ENCODE assay signal across 8 mouse cellular contexts in genomic region chr10:80156002-80156751, GRCm38 (mm10). TPM values are rescaled to one million over a fixed set of nuclear protein-coding genes. Genes with fewer than 3 reads are reported as not detected.
A peak's percentile ranks its signal among the peaks of the same experiment; 100 is the strongest.
DNase-seq lines count a peak whose midpoint lies in the region; ATAC-seq and TF ChIP-seq lines count a peak whose summit lies in the region.

No protein-coding gene starts in this region.

- H3K9ac ChIP-seq in heart, embryonic 15.5 days, result no peak overlapping the region
- H3K9ac ChIP-seq in forebrain, embryonic 16.5 days (replicated peaks; ENCODE audit: low read depth, low read length), result no peak overlapping the region

- H3K4me2 ChIP-seq in heart, embryonic 15.5 days, result peak overlapping the region; percentile 9; the same call in 1 of the 2 replicates
- H3K4me2 ChIP-seq in forebrain, embryonic 16.5 days (ENCODE audit: low read length), result no peak overlapping the region

- ATAC-seq in heart, embryonic 15.5 days (replicated peaks; ENCODE audit: insufficient number of reproducible peaks, insufficient read depth, low FRiP score, low read depth), result no peak
- ATAC-seq in G1E (ENCODE audit: extremely low read depth, insufficient number of reproducible peaks, low FRiP score, poor library complexity, severe bottlenecking), result no peak
- ATAC-seq in forebrain, embryonic 16.5 days, result no peak
- no peak for ATAC-seq in megakaryocyte progenitor cell, adult 5-6 weeks (replicated peaks; ENCODE audit: poor library complexity)

- WGBS in heart, embryonic 15.5 days, result 77% methylated on average over 29 of the region's 29 CpGs
- WGBS in forebrain, embryonic 16.5 days, result 85% methylated on average over 29 of the region's 29 CpGs
- 91% methylated on average over 29 of the region's 29 CpGs for WGBS in midbrain, embryonic 10.5 days
- WGBS in cerebellum, adult 2 months, result 63% methylated on average over 29 of the region's 29 CpGs

- H3K4me3 ChIP-seq in heart, embryonic 15.5 days, result no peak overlapping the region
- peak overlapping the region; percentile 44; the same call in 1 of the 2 replicates for H3K4me3 ChIP-seq in G1E (ENCODE audit: low read depth, low read length)
- no peak overlapping the region for H3K4me3 ChIP-seq in forebrain, embryonic 16.5 days (replicated peaks; ENCODE audit: low read length)
- H3K4me3 ChIP-seq in midbrain, embryonic 10.5 days, result peak overlapping the region; percentile 27; the same call in 1 of the 2 replicates
- no peak overlapping the region for H3K4me3 ChIP-seq in cerebellum, adult 2 months (replicated peaks; ENCODE audit: insufficient read depth, low read depth, low read length)

- H3K27ac ChIP-seq in heart, embryonic 15.5 days, result peak overlapping the region; percentile 98
- peak overlapping the region; percentile 88 for H3K27ac ChIP-seq in forebrain, embryonic 16.5 days (ENCODE audit: low read length)
- H3K27ac ChIP-seq in midbrain, embryonic 10.5 days (replicated peaks), result peak overlapping the region; percentile 19
- no peak overlapping the region for H3K27ac ChIP-seq in cerebellum, adult 2 months (ENCODE audit: insufficient read depth, low read length)

- no peak for DNase-seq in heart, adult 18-20 months
- DNase-seq in G1E (ENCODE audit: low spot score), result no peak
- no peak for DNase-seq in midbrain, embryonic 10.5 days (ENCODE audit: low spot score)
- no peak for DNase-seq in cerebellum, adult 2 months
- DNase-seq in gastrocnemius, postnatal 4 days (ENCODE audit: low spot score in 2 of 2), result no peak

- H3K9me3 ChIP-seq in heart, embryonic 15.5 days (replicated peaks), result no peaks in the 10 kb centered on the region
- no peaks in the 10 kb centered on the region for H3K9me3 ChIP-seq in G1E (replicated peaks)
- no peaks in the 10 kb centered on the region for H3K9me3 ChIP-seq in forebrain, embryonic 16.5 days (ENCODE audit: control insufficient read depth, low read length)
- H3K9me3 ChIP-seq in midbrain, embryonic 10.5 days (replicated peaks), result no peaks in the 10 kb centered on the region

- TF ChIP-seq CTCF in G1E (IDR thresholded peaks at IDR 0.05; ENCODE audit: low read depth, low read length), result no peak
- no peak for TF ChIP-seq CTCF in cerebellum, adult 2 months (IDR thresholded peaks at IDR 0.05; ENCODE audit: borderline replicate concordance, insufficient read depth, low read depth, low read length)

- peaks cover 53% of the 10 kb centered on the region for H3K36me3 ChIP-seq in heart, embryonic 15.5 days
- peaks cover 71% of the 10 kb centered on the region for H3K36me3 ChIP-seq in G1E (replicated peaks)
- peaks cover 37% of the 10 kb centered on the region for H3K36me3 ChIP-seq in forebrain, embryonic 16.5 days (ENCODE audit: control insufficient read depth, insufficient read depth)
- peaks cover 66% of the 10 kb centered on the region for H3K36me3 ChIP-seq in midbrain, embryonic 10.5 days

- no peak for TF ChIP-seq POLR2A in cerebellum, adult 2 months (IDR thresholded peaks at IDR 0.05; ENCODE audit: borderline replicate concordance, insufficient read depth, low read length)

- peaks cover 94% of the 10 kb centered on the region for H3K4me1 ChIP-seq in heart, embryonic 15.5 days (replicated peaks)
- peaks cover 96% of the 10 kb centered on the region for H3K4me1 ChIP-seq in G1E (ENCODE audit: insufficient read depth, low read depth, low read length)
- H3K4me1 ChIP-seq in forebrain, embryonic 16.5 days (replicated peaks; ENCODE audit: control insufficient read depth, insufficient read depth, low read length), result peaks cover 68% of the 10 kb centered on the region
- peaks cover 100% of the 10 kb centered on the region for H3K4me1 ChIP-seq in midbrain, embryonic 10.5 days
- peaks cover 33% of the 10 kb centered on the region for H3K4me1 ChIP-seq in cerebellum, adult 2 months (ENCODE audit: control insufficient read depth, insufficient read depth, low read length)

- H3K27me3 ChIP-seq in heart, embryonic 15.5 days, result no peaks in the 10 kb centered on the region
- H3K27me3 ChIP-seq in G1E (ENCODE audit: insufficient read depth, low read length), result no peaks in the 10 kb centered on the region
- H3K27me3 ChIP-seq in forebrain, embryonic 16.5 days (replicated peaks; ENCODE audit: control insufficient read depth, insufficient read depth, low read length), result no peaks in the 10 kb centered on the region
- no peaks in the 10 kb centered on the region for H3K27me3 ChIP-seq in midbrain, embryonic 10.5 days (ENCODE audit: low read depth, poor library complexity, severe bottlenecking)
- H3K27me3 ChIP-seq in cerebellum, adult 2 months (ENCODE audit: control insufficient read depth, insufficient read depth, low read length), result no peaks in the 10 kb centered on the region

RNA-seq across cellular contexts. Expression of gene Midn, which starts 8.1 kb away (rescaled TPM):
- 11.6 and 16.8 TPM in 2 replicates for polyA plus RNA-seq in heart, embryonic 15.5 days (2015; fragmentation: Nextera tagmentation; extraction: Ambion mirVana)
- total RNA-seq in heart, adult 18-20 months (2021), result 100 to 1,000 TPM; 117 to 125 TPM
- total RNA-seq in G1E (2014; fragmentation: Nextera tagmentation) (89.8 and 92.3 TPM in 2 replicates), G1E (2017) (19.2 and 24.3 TPM in 2 replicates)
- polyA plus RNA-seq in G1E (2012), result 295 and 302 TPM in 2 replicates
- polyA plus RNA-seq in forebrain, embryonic 16.5 days (2015; fragmentation: Nextera tagmentation; extraction: Ambion mirVana), result 26.5 and 30.9 TPM in 2 replicates
- 17.8 and 19.7 TPM in 2 replicates for polyA plus RNA-seq in midbrain, embryonic 10.5 days (2016; fragmentation: Nextera tagmentation; extraction: Ambion mirVana)
- polyA plus RNA-seq in cerebellum, adult 2 months (2012; rRNA removed), result 26.1 and 26.5 TPM in 2 replicates
- 21.4 and 22.2 TPM in 2 replicates for total RNA-seq in megakaryocyte progenitor cell, adult 5-6 weeks (2015)
- total RNA-seq in megakaryocyte progenitor cell, adult 5-6 weeks (2017), result 12.7 and 17.9 TPM in 2 replicates
- total RNA-seq in gastrocnemius, postnatal 4 days (2021), result 10 to 100 TPM; 67.7 to 74.0 TPM

RNA-seq across cellular contexts. Expression of gene Cirbp, which starts 9.6 kb away (rescaled TPM):
- polyA plus RNA-seq in heart, embryonic 15.5 days (2015; fragmentation: Nextera tagmentation; extraction: Ambion mirVana), result 86.7 and 90.2 TPM in 2 replicates
- total RNA-seq in heart, adult 18-20 months (2021), result 10 to 100 TPM; 46.3 to 54.9 TPM
- total RNA-seq in G1E (2014; fragmentation: Nextera tagmentation) (18.1 and 21.2 TPM in 2 replicates), G1E (2017) (32.6 and 34.8 TPM in 2 replicates)
- polyA plus RNA-seq in G1E (2012), result 41.4 and 45.2 TPM in 2 replicates
- 318 and 335 TPM in 2 replicates for polyA plus RNA-seq in forebrain, embryonic 16.5 days (2015; fragmentation: Nextera tagmentation; extraction: Ambion mirVana)
- 91.8 and 135 TPM in 2 replicates for polyA plus RNA-seq in midbrain, embryonic 10.5 days (2016; fragmentation: Nextera tagmentation; extraction: Ambion mirVana)
- 240 and 261 TPM in 2 replicates for polyA plus RNA-seq in cerebellum, adult 2 months (2012; rRNA removed)
- total RNA-seq in megakaryocyte progenitor cell, adult 5-6 weeks (2015), result 16.1 and 18.4 TPM in 2 replicates
- 35.4 and 60.4 TPM in 2 replicates for total RNA-seq in megakaryocyte progenitor cell, adult 5-6 weeks (2017)
- total RNA-seq in gastrocnemius, postnatal 4 days (2021), result 100 to 1,000 TPM; 107 to 153 TPM

RNA-seq across cellular contexts. Expression of gene Cbarp, which starts 15.5 kb away (rescaled TPM):
- 1.7 and 2.9 TPM in 2 replicates for polyA plus RNA-seq in heart, embryonic 15.5 days (2015; fragmentation: Nextera tagmentation; extraction: Ambion mirVana)
- 1 to 10 TPM; 2.7 to 3.1 TPM for total RNA-seq in heart, adult 18-20 months (2021)
- total RNA-seq in G1E (2014; fragmentation: Nextera tagmentation), result 67.2 and 74.4 TPM in 2 replicates
- 3.7 and 5.5 TPM in 2 replicates for total RNA-seq in G1E (2017)
- 66.6 and 73.9 TPM in 2 replicates for polyA plus RNA-seq in G1E (2012)
- 33.0 and 44.5 TPM in 2 replicates for polyA plus RNA-seq in forebrain, embryonic 16.5 days (2015; fragmentation: Nextera tagmentation; extraction: Ambion mirVana)
- 7.8 and 9.3 TPM in 2 replicates for polyA plus RNA-seq in midbrain, embryonic 10.5 days (2016; fragmentation: Nextera tagmentation; extraction: Ambion mirVana)
- 147 and 151 TPM in 2 replicates for polyA plus RNA-seq in cerebellum, adult 2 months (2012; rRNA removed)
- total RNA-seq in megakaryocyte progenitor cell, adult 5-6 weeks (2015), result 3.8 and 4.8 TPM in 2 replicates
- total RNA-seq in megakaryocyte progenitor cell, adult 5-6 weeks (2017), result 2.0 and 2.2 TPM in 2 replicates
- 1 to 10 TPM; 2.2 to 2.7 TPM for total RNA-seq in gastrocnemius, postnatal 4 days (2021)

RNA-seq across cellular contexts. Expression of gene 1600002K03Rik, which starts 16.6 kb away (rescaled TPM):
- 7.7 and 9.1 TPM in 2 replicates for polyA plus RNA-seq in heart, embryonic 15.5 days (2015; fragmentation: Nextera tagmentation; extraction: Ambion mirVana)
- 1 to 10 TPM; 4.2 to 5.7 TPM for total RNA-seq in heart, adult 18-20 months (2021)
- total RNA-seq in G1E (2014; fragmentation: Nextera tagmentation) (1.6 TPM in 1 of 2 replicates, not detected in the other), G1E (2017) (7.8 and 8.9 TPM in 2 replicates)
- 4.8 and 5.0 TPM in 2 replicates for polyA plus RNA-seq in G1E (2012)
- 8.5 and 10.6 TPM in 2 replicates for polyA plus RNA-seq in forebrain, embryonic 16.5 days (2015; fragmentation: Nextera tagmentation; extraction: Ambion mirVana)
- 10.6 and 11.2 TPM in 2 replicates for polyA plus RNA-seq in midbrain, embryonic 10.5 days (2016; fragmentation: Nextera tagmentation; extraction: Ambion mirVana)
- 16.4 and 18.0 TPM in 2 replicates for polyA plus RNA-seq in cerebellum, adult 2 months (2012; rRNA removed)
- total RNA-seq in megakaryocyte progenitor cell, adult 5-6 weeks (2015), result 17.2 and 18.2 TPM in 2 replicates
- total RNA-seq in megakaryocyte progenitor cell, adult 5-6 weeks (2017), result 13.4 and 13.5 TPM in 2 replicates
- total RNA-seq in gastrocnemius, postnatal 4 days (2021), result 1 to 10 TPM; 3.4 to 3.8 TPM

RNA-seq across cellular contexts. Expression of gene Atp5d, which starts 17.7 kb away (rescaled TPM):
- 861 and 962 TPM in 2 replicates for polyA plus RNA-seq in heart, embryonic 15.5 days (2015; fragmentation: Nextera tagmentation; extraction: Ambion mirVana)
- total RNA-seq in heart, adult 18-20 months (2021), result 1,000 to 10,000 TPM; 1,096 to 1,108 TPM
- 248 and 258 TPM in 2 replicates for total RNA-seq in G1E (2014; fragmentation: Nextera tagmentation)
- total RNA-seq in G1E (2017), result 81.9 and 82.7 TPM in 2 replicates
- 1,539 and 1,678 TPM in 2 replicates for polyA plus RNA-seq in G1E (2012)
- polyA plus RNA-seq in forebrain, embryonic 16.5 days (2015; fragmentation: Nextera tagmentation; extraction: Ambion mirVana), result 404 and 433 TPM in 2 replicates
- polyA plus RNA-seq in midbrain, embryonic 10.5 days (2016; fragmentation: Nextera tagmentation; extraction: Ambion mirVana), result 463 and 481 TPM in 2 replicates
- polyA plus RNA-seq in cerebellum, adult 2 months (2012; rRNA removed), result 736 and 758 TPM in 2 replicates
- total RNA-seq in megakaryocyte progenitor cell, adult 5-6 weeks (2015), result 187 and 199 TPM in 2 replicates
- total RNA-seq in megakaryocyte progenitor cell, adult 5-6 weeks (2017), result 37.6 and 39.3 TPM in 2 replicates
- 100 to 1,000 TPM; 522 to 564 TPM for total RNA-seq in gastrocnemius, postnatal 4 days (2021)

Comparison
In these comparisons a context has a peak if more than half of its experiments do, and no peak if none do; other contexts are left out.
1. H3K4me3 ChIP-seq: peak in G1E (single experiment) and midbrain, embryonic 10.5 days (single experiment); none in heart, embryonic 15.5 days (single experiment), forebrain, embryonic 16.5 days (single experiment) and cerebellum, adult 2 months (single experiment).